20 mouse cellular contexts compared by ENCODE assay signal in genomic region chr11:95032945-95033344, GRCm38 (mm10). TPM values are rescaled to one million over a fixed set of nuclear protein-coding genes. Genes with fewer than 3 reads are reported as not detected.
DNase-seq lines count a peak whose midpoint lies in the region; ATAC-seq and TF ChIP-seq lines count a peak whose summit lies in the region.
"Had no signal": no experiment of that assay in that cellular context is flagged by ENCODE, and none has a peak within 500 bp of the region (broad histone marks: within the 10 kb centered on the region; RNA-seq: fewer than 3 reads in every experiment).

No protein-coding gene starts in this region.

- 37% methylated on average over 6 of the region's 6 CpGs for WGBS in forebrain, embryonic 10.5 days
- WGBS in forebrain, embryonic 16.5 days, result 28% methylated on average over 6 of the region's 6 CpGs
- 32% methylated on average over 6 of the region's 6 CpGs for WGBS in liver, embryonic 12.5 days (ENCODE audit: insufficient replicate concordance)

- no peak overlapping the region for H3K4me3 ChIP-seq in forebrain, embryonic 10.5 days
- H3K4me3 ChIP-seq in forebrain, embryonic 16.5 days (replicated peaks; ENCODE audit: low read length), result no peak overlapping the region
- H3K4me3 ChIP-seq in layer of hippocampus, adult 2 months, result no peak overlapping the region
- H3K4me3 ChIP-seq in liver, embryonic 12.5 days, result no peak overlapping the region
- H3K4me3 ChIP-seq: embryonic facial prominence, embryonic 13.5 days; limb, embryonic 12.5 days; lung, embryonic 15.5 days; midbrain, embryonic 12.5 days; neural tube, embryonic 15.5 days had no signal

- no peak for ATAC-seq in forebrain, embryonic 16.5 days
- ATAC-seq in liver, embryonic 12.5 days, result 0 out of 2 replicates have a peak, but pooled peaks have one; percentile 30
- ATAC-seq: activated CD4-positive, CD25-positive, alpha-beta regulatory T cell, adult 4 months; Patski had no signal

- no peak overlapping the region for H3K4me2 ChIP-seq in forebrain, embryonic 16.5 days (ENCODE audit: low read length)
- no peak overlapping the region for H3K4me2 ChIP-seq in liver, embryonic 12.5 days
- H3K4me2 ChIP-seq: embryonic facial prominence, embryonic 13.5 days; limb, embryonic 12.5 days; lung, embryonic 15.5 days; midbrain, embryonic 12.5 days; neural tube, embryonic 15.5 days had no signal

- no peak for DNase-seq in forebrain, embryonic 10.5 days (ENCODE audit: extremely low spot score, low spot score)
- DNase-seq in layer of hippocampus, adult 2 months (ENCODE audit: low spot score in 2 of 2), result no peak
- no peak for DNase-seq in layer of hippocampus, postnatal 10 days (ENCODE audit: low spot score in 2 of 2)
- DNase-seq in kidney, adult 8-10 months, result peak; percentile 67 to 71
- no peak for DNase-seq in thymus, postnatal 14 days
- no peak for DNase-seq in urinary bladder, postnatal 4 days (ENCODE audit: low spot score in 2 of 2)
- DNase-seq: adrenal gland, postnatal 14 days; gastrocnemius, postnatal 10 days; thymus, postnatal 36 days had no signal

- H3K36me3 ChIP-seq in forebrain, embryonic 10.5 days (replicated peaks), result no peaks in the 10 kb centered on the region
- H3K36me3 ChIP-seq in forebrain, embryonic 16.5 days (ENCODE audit: control insufficient read depth, insufficient read depth), result no peaks in the 10 kb centered on the region
- H3K36me3 ChIP-seq in liver, embryonic 12.5 days, result no peaks in the 10 kb centered on the region
- H3K36me3 ChIP-seq: lung, embryonic 15.5 days; midbrain, embryonic 12.5 days had no signal

- no peak overlapping the region for H3K9ac ChIP-seq in forebrain, embryonic 16.5 days (replicated peaks; ENCODE audit: low read depth, low read length)
- no peak overlapping the region for H3K9ac ChIP-seq in liver, embryonic 12.5 days
- H3K9ac ChIP-seq: embryonic facial prominence, embryonic 13.5 days; limb, embryonic 12.5 days; lung, embryonic 15.5 days; midbrain, embryonic 12.5 days; neural tube, embryonic 15.5 days had no signal

- H3K4me1 ChIP-seq in forebrain, embryonic 10.5 days, result peaks cover 25% of the 10 kb centered on the region
- peaks cover 8% of the 10 kb centered on the region for H3K4me1 ChIP-seq in forebrain, embryonic 16.5 days (replicated peaks; ENCODE audit: control insufficient read depth, insufficient read depth, low read length)
- H3K4me1 ChIP-seq in liver, embryonic 12.5 days, result peaks cover 18% of the 10 kb centered on the region
- H3K4me1 ChIP-seq: embryonic facial prominence, embryonic 13.5 days; midbrain, embryonic 12.5 days had no signal

- peaks cover 10% of the 10 kb centered on the region; the same call in 1 of the 2 replicates for H3K27me3 ChIP-seq in forebrain, embryonic 10.5 days (ENCODE audit: poor library complexity, severe bottlenecking)
- no peaks in the 10 kb centered on the region for H3K27me3 ChIP-seq in forebrain, embryonic 16.5 days (replicated peaks; ENCODE audit: control insufficient read depth, insufficient read depth, low read length)
- peaks cover 42% of the 10 kb centered on the region for H3K27me3 ChIP-seq in liver, embryonic 12.5 days (replicated peaks)
- H3K27me3 ChIP-seq: embryonic facial prominence, embryonic 13.5 days; lung, embryonic 15.5 days; midbrain, embryonic 12.5 days; neural tube, embryonic 15.5 days; Patski had no signal

- no peaks in the 10 kb centered on the region for H3K9me3 ChIP-seq in forebrain, embryonic 10.5 days
- H3K9me3 ChIP-seq in forebrain, embryonic 16.5 days (ENCODE audit: control insufficient read depth, low read length), result no peaks in the 10 kb centered on the region
- no peaks in the 10 kb centered on the region for H3K9me3 ChIP-seq in liver, embryonic 12.5 days (replicated peaks)
- H3K9me3 ChIP-seq: embryonic facial prominence, embryonic 13.5 days; limb, embryonic 12.5 days; lung, embryonic 15.5 days; midbrain, embryonic 12.5 days; neural tube, embryonic 15.5 days had no signal

- no peak for TF ChIP-seq CTCF in layer of hippocampus, adult 2 months (conservative IDR thresholded peaks at IDR 0.05)

- H3K27ac ChIP-seq in forebrain, embryonic 10.5 days, result 0 out of 2 replicates have a peak overlapping the region, but pooled peaks have one; percentile 11
- no peak overlapping the region for H3K27ac ChIP-seq in forebrain, embryonic 16.5 days (ENCODE audit: low read length)
- H3K27ac ChIP-seq in layer of hippocampus, adult 2 months, result peak overlapping the region; percentile 68
- no peak overlapping the region for H3K27ac ChIP-seq in liver, embryonic 12.5 days
- H3K27ac ChIP-seq: embryonic facial prominence, embryonic 13.5 days; limb, embryonic 12.5 days; lung, embryonic 15.5 days; macrophage; midbrain, embryonic 12.5 days; neural tube, embryonic 15.5 days had no signal

RNA-seq across cellular contexts. Expression of gene Pdk2, which starts 8.2 kb away (rescaled TPM):
- polyA plus RNA-seq in forebrain, embryonic 10.5 days (2016; fragmentation: Nextera tagmentation; extraction: Ambion mirVana), result 12.1 and 12.5 TPM in 2 replicates
- polyA plus RNA-seq in forebrain, embryonic 16.5 days (2015; fragmentation: Nextera tagmentation; extraction: Ambion mirVana), result 27.6 and 29.2 TPM in 2 replicates
- 100 to 1,000 TPM; 133 TPM for total RNA-seq in layer of hippocampus, adult 2 months (2021)
- 10 to 100 TPM; 48.9 to 49.7 TPM for total RNA-seq in layer of hippocampus, postnatal 10 days (2021)
- polyA plus RNA-seq in liver, embryonic 12.5 days (2016; fragmentation: Nextera tagmentation; extraction: Ambion mirVana), result 10.0 and 11.0 TPM in 2 replicates

RNA-seq across cellular contexts. Expression of gene Samd14, which starts 23.3 kb away (rescaled TPM):
- polyA plus RNA-seq in forebrain, embryonic 10.5 days (2016; fragmentation: Nextera tagmentation; extraction: Ambion mirVana), result 35.8 and 36.7 TPM in 2 replicates
- 123 and 134 TPM in 2 replicates for polyA plus RNA-seq in forebrain, embryonic 16.5 days (2015; fragmentation: Nextera tagmentation; extraction: Ambion mirVana)
- 10 to 100 TPM; 38.9 to 40.8 TPM for total RNA-seq in layer of hippocampus, adult 2 months (2021)
- 100 to 1,000 TPM; 107 TPM for total RNA-seq in layer of hippocampus, postnatal 10 days (2021)
- polyA plus RNA-seq in liver, embryonic 12.5 days (2016; fragmentation: Nextera tagmentation; extraction: Ambion mirVana), result 53.8 and 56.7 TPM in 2 replicates

RNA-seq across cellular contexts. Expression of gene Ppp1r9b, which starts 42.1 kb away (rescaled TPM):
- 8.7 and 10.7 TPM in 2 replicates for polyA plus RNA-seq in forebrain, embryonic 10.5 days (2016; fragmentation: Nextera tagmentation; extraction: Ambion mirVana)
- polyA plus RNA-seq in forebrain, embryonic 16.5 days (2015; fragmentation: Nextera tagmentation; extraction: Ambion mirVana), result 22.0 and 22.4 TPM in 2 replicates
- total RNA-seq in layer of hippocampus, adult 2 months (2021), result 100 to 1,000 TPM; 967 to 974 TPM
- 100 to 1,000 TPM; 501 TPM for total RNA-seq in layer of hippocampus, postnatal 10 days (2021)
- 13.4 and 14.1 TPM in 2 replicates for polyA plus RNA-seq in liver, embryonic 12.5 days (2016; fragmentation: Nextera tagmentation; extraction: Ambion mirVana)

RNA-seq across cellular contexts. Expression of gene Itga3, which starts 43.7 kb away (rescaled TPM):
- 5.5 and 6.5 TPM in 2 replicates for polyA plus RNA-seq in forebrain, embryonic 10.5 days (2016; fragmentation: Nextera tagmentation; extraction: Ambion mirVana)
- 6.3 and 8.5 TPM in 2 replicates for polyA plus RNA-seq in forebrain, embryonic 16.5 days (2015; fragmentation: Nextera tagmentation; extraction: Ambion mirVana)
- total RNA-seq in layer of hippocampus, adult 2 months (2021), result 10 to 100 TPM; 10.3 to 16.1 TPM
- 10 to 100 TPM; 16.4 to 18.9 TPM for total RNA-seq in layer of hippocampus, postnatal 10 days (2021)
- 2.8 and 3.6 TPM in 2 replicates for polyA plus RNA-seq in liver, embryonic 12.5 days (2016; fragmentation: Nextera tagmentation; extraction: Ambion mirVana)

RNA-seq across cellular contexts. Expression of gene Sgca, which starts 56.8 kb away (rescaled TPM):
- not detected in 2 replicates for polyA plus RNA-seq in forebrain, embryonic 10.5 days (2016; fragmentation: Nextera tagmentation; extraction: Ambion mirVana)
- polyA plus RNA-seq in forebrain, embryonic 16.5 days (2015; fragmentation: Nextera tagmentation; extraction: Ambion mirVana), result 0.19 and 0.58 TPM in 2 replicates
- under 1 TPM in 1 of 2 experiments, not detected in 1; 0.44 TPM for total RNA-seq in layer of hippocampus, adult 2 months (2021)
- total RNA-seq in layer of hippocampus, postnatal 10 days (2021), result under 1 TPM; 0.66 to 0.78 TPM
- 0.17 TPM in 1 of 2 replicates, not detected in the other for polyA plus RNA-seq in liver, embryonic 12.5 days (2016; fragmentation: Nextera tagmentation; extraction: Ambion mirVana)
- total RNA-seq: adrenal gland, postnatal 14 days; hematopoietic stem cell, adult 5-6 weeks had no signal
- polyA plus RNA-seq: macrophage; midbrain, embryonic 12.5 days had no signal

Comparison
In these comparisons a context has a peak if more than half of its experiments do, and no peak if none do; other contexts are left out.
1. H3K27ac ChIP-seq: peak in forebrain, embryonic 10.5 days (single experiment) and layer of hippocampus, adult 2 months (single experiment); none in forebrain, embryonic 16.5 days (single experiment) and liver, embryonic 12.5 days (single experiment).
2. DNase-seq: peak in kidney, adult 8-10 months (2 of 2); none in forebrain, embryonic 10.5 days (single experiment), layer of hippocampus, adult 2 months (0 of 2), layer of hippocampus, postnatal 10 days (0 of 2), thymus, postnatal 14 days (single experiment) and urinary bladder, postnatal 4 days (0 of 2).